Mouse (Mus musculus): ENCODE data around the gene Astn1. TPM values are rescaled to one million over a fixed set of nuclear protein-coding genes. Genes with fewer than 3 reads are reported as not detected.

Gene Astn1
- polyA plus RNA-seq, 1 experiment from 2014 or later = 38.2 TPM

DNA sequence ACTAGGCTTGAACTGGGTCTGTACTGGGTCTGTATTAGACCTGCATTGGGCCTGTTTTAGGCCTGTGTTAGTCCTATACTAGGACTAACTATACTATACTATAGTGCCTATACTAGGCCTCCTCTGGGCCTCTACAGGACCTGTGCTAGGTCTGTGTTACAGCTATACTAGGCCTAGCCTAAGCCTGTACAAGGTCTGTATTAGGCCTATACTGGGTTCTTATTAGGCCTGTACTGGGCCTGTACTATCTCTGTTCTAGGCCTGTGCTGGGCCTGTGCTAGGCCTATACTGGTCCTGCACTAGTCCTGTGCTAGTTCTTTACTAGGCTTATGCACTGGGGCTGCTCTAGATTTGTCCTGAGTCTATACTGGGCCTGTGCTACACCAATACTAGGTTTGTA, 90.6 kb downstream of the Astn1 start:
- Histone ChIP-seq H3K9ac (ENCODE audit: low read depth, low read length) (no peak overlapping the region), H3K27ac (ENCODE audit: low read depth, low read length) (no peak overlapping the region), H3K27me3 (replicated peaks; ENCODE audit: control insufficient read depth, insufficient read depth, low read length) (no peaks in the 10 kb centered on the region), H3K36me3 (ENCODE audit: control insufficient read depth, insufficient read depth, low read length) (no peaks in the 10 kb centered on the region), H3K9me3 (ENCODE audit: control insufficient read depth, low read length) (no peaks in the 10 kb centered on the region), H3K4me2 (ENCODE audit: low read length) (no peak overlapping the region), H3K4me3 (ENCODE audit: low read length) (no peak overlapping the region), H3K4me1 (ENCODE audit: control insufficient read depth, insufficient read depth, low read depth, low read length) (no peaks in the 10 kb centered on the region)
- ATAC-seq = peak; percentile 48; the same call in 1 of the 2 replicates

- no peaks in the 10 kb centered on the region for H3K36me3 ChIP-seq (ENCODE audit: control insufficient read depth, insufficient read depth, low read length)
- no peaks in the 10 kb centered on the region for H3K4me1 ChIP-seq (ENCODE audit: control insufficient read depth, insufficient read depth, low read depth, low read length)
- H3K4me2 ChIP-seq (ENCODE audit: low read length) = no peak overlapping the region
- no peak overlapping the region for H3K4me3 ChIP-seq (ENCODE audit: low read length)
- no peaks in the 10 kb centered on the region for H3K27me3 ChIP-seq (replicated peaks; ENCODE audit: control insufficient read depth, insufficient read depth, low read length)
- H3K9me3 ChIP-seq (ENCODE audit: control insufficient read depth, low read length) = no peaks in the 10 kb centered on the region
- no peak overlapping the region for H3K27ac ChIP-seq (ENCODE audit: low read depth, low read length)
- WGBS = 83% methylated on average over 5 of the region's 5 CpGs
- no peak for ATAC-seq
- H3K9ac ChIP-seq (ENCODE audit: low read depth, low read length) = no peak overlapping the region
Measured at GRCm38 (mm10) chr1:158453587-158453986, 91.5 kb downstream of the Astn1 start.

GRCm38 (mm10) chr1:158463975-158464374, 101.9 kb downstream of the Astn1 start:
- H3K9ac ChIP-seq (ENCODE audit: low read depth, low read length) = no peak overlapping the region
- H3K4me2 ChIP-seq (ENCODE audit: low read length) = no peak overlapping the region
- no peaks in the 10 kb centered on the region for H3K9me3 ChIP-seq (ENCODE audit: control insufficient read depth, low read length)
- H3K4me1 ChIP-seq (ENCODE audit: control insufficient read depth, insufficient read depth, low read depth, low read length) = 0 out of 2 replicates have a peak, but pooled peaks cover 3% of the 10 kb centered on the region
- peak; percentile 76; the same call in 1 of the 2 replicates for ATAC-seq
- H3K4me3 ChIP-seq (ENCODE audit: low read length) = no peak overlapping the region
- H3K36me3 ChIP-seq (ENCODE audit: control insufficient read depth, insufficient read depth, low read length) = no peaks in the 10 kb centered on the region
- H3K27ac ChIP-seq (ENCODE audit: low read depth, low read length) = no peak overlapping the region
- no peaks in the 10 kb centered on the region for H3K27me3 ChIP-seq (replicated peaks; ENCODE audit: control insufficient read depth, insufficient read depth, low read length)
- WGBS = 66% methylated on average over 6 of the region's 6 CpGs

DNA sequence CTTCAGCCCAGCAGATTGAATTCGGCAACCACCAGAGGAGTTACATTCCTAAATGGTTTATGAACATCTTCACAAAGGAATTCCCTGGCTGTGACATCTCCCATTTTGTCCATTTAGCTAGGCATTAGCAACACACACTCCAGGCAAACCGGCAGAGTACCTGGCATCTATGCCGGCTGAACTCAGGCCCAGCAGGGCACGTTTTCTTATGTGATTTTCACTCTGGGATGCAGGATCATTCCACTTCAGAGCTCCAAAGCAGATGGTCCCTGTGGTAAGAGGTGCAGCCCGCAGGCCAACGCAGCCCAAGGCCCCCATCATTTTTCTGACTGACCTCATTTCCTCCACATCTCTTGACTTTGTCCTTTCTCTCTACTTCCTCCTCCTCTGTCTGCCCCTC, 103.2 kb downstream of the Astn1 start:
- 50% methylated on average over 6 of the region's 6 CpGs for WGBS
- Histone ChIP-seq H3K27ac (ENCODE audit: low read depth, low read length) (no peak overlapping the region; the same call in 1 of the 2 replicates), H3K36me3 (ENCODE audit: control insufficient read depth, insufficient read depth, low read length) (no peaks in the 10 kb centered on the region), H3K9ac (ENCODE audit: low read depth, low read length) (no peak overlapping the region), H3K4me2 (ENCODE audit: low read length) (no peak overlapping the region), H3K9me3 (ENCODE audit: control insufficient read depth, low read length) (no peaks in the 10 kb centered on the region), H3K27me3 (replicated peaks; ENCODE audit: control insufficient read depth, insufficient read depth, low read length) (no peaks in the 10 kb centered on the region), H3K4me1 (ENCODE audit: control insufficient read depth, insufficient read depth, low read depth, low read length) (0 out of 2 replicates have a peak, but pooled peaks cover 3% of the 10 kb centered on the region), H3K4me3 (ENCODE audit: low read length) (no peak overlapping the region)
- 0 out of 2 replicates have a peak, but pooled peaks have one; percentile 22 for ATAC-seq

GRCm38 (mm10) chr1:158477841-158478240, 115.8 kb downstream of the Astn1 start:
- H3K9me3 ChIP-seq (ENCODE audit: control insufficient read depth, low read length) = no peaks in the 10 kb centered on the region
- H3K9ac ChIP-seq (ENCODE audit: low read depth, low read length) = no peak overlapping the region
- no peaks in the 10 kb centered on the region; the same call in 1 of the 2 replicates for H3K36me3 ChIP-seq (ENCODE audit: control insufficient read depth, insufficient read depth, low read length)
- no peak overlapping the region for H3K4me2 ChIP-seq (ENCODE audit: low read length)
- no peak overlapping the region for H3K27ac ChIP-seq (ENCODE audit: low read depth, low read length)
- ATAC-seq = no peak
- no peaks in the 10 kb centered on the region for H3K27me3 ChIP-seq (replicated peaks; ENCODE audit: control insufficient read depth, insufficient read depth, low read length)
- no peaks in the 10 kb centered on the region; the same call in 1 of the 2 replicates for H3K4me1 ChIP-seq (ENCODE audit: control insufficient read depth, insufficient read depth, low read depth, low read length)
- 100% methylated on average over 1 of the region's 1 CpGs for WGBS
- no peak overlapping the region for H3K4me3 ChIP-seq (ENCODE audit: low read length)

- H3K9me3 ChIP-seq (ENCODE audit: control insufficient read depth, low read length) = no peaks in the 10 kb centered on the region
- no peaks in the 10 kb centered on the region for H3K27me3 ChIP-seq (replicated peaks; ENCODE audit: control insufficient read depth, insufficient read depth, low read length)
- no peak overlapping the region for H3K4me3 ChIP-seq (ENCODE audit: low read length)
- H3K4me2 ChIP-seq (ENCODE audit: low read length) = no peak overlapping the region
- H3K36me3 ChIP-seq (ENCODE audit: control insufficient read depth, insufficient read depth, low read length) = no peaks in the 10 kb centered on the region
- H3K9ac ChIP-seq (ENCODE audit: low read depth, low read length) = no peak overlapping the region
- no peaks in the 10 kb centered on the region; the same call in 1 of the 2 replicates for H3K4me1 ChIP-seq (ENCODE audit: control insufficient read depth, insufficient read depth, low read depth, low read length)
- 72% methylated on average over 6 of the region's 6 CpGs for WGBS
- peak; percentile 61; the same call in 1 of the 2 replicates for ATAC-seq
- H3K27ac ChIP-seq (ENCODE audit: low read depth, low read length) = no peak overlapping the region
Measured at GRCm38 (mm10) chr1:158480285-158480684, 118.2 kb downstream of the Astn1 start.

DNA sequence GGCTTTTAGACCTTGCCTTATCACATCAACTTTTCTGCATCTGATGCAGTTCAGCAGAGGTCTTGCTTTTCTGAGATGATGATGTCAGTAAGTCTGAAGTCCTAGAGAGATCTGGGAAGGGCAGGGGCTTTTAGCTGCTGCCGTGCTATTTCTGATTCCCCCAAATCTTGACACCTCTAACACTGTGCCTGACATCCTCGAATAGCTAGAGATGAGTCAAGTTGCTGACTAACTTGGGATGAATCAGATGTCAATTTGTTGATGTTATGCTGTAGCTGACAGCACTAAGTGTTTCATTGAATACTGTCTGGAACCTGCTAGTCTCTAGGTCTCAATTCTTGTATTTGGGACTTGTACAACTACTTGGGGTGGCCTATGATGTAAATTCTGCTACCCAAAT, 121.7 kb downstream of the Astn1 start:
- Histone ChIP-seq H3K36me3 (ENCODE audit: control insufficient read depth, insufficient read depth, low read length) (no peaks in the 10 kb centered on the region), H3K4me3 (ENCODE audit: low read length) (no peak overlapping the region), H3K4me1 (ENCODE audit: control insufficient read depth, insufficient read depth, low read depth, low read length) (no peaks in the 10 kb centered on the region; the same call in 1 of the 2 replicates), H3K9me3 (ENCODE audit: control insufficient read depth, low read length) (no peaks in the 10 kb centered on the region), H3K27ac (ENCODE audit: low read depth, low read length) (no peak overlapping the region), H3K4me2 (ENCODE audit: low read length) (no peak overlapping the region), H3K27me3 (replicated peaks; ENCODE audit: control insufficient read depth, insufficient read depth, low read length) (no peaks in the 10 kb centered on the region), H3K9ac (ENCODE audit: low read depth, low read length) (no peak overlapping the region)
- no peak for ATAC-seq
- 91% methylated on average over 2 of the region's 2 CpGs for WGBS

DNA sequence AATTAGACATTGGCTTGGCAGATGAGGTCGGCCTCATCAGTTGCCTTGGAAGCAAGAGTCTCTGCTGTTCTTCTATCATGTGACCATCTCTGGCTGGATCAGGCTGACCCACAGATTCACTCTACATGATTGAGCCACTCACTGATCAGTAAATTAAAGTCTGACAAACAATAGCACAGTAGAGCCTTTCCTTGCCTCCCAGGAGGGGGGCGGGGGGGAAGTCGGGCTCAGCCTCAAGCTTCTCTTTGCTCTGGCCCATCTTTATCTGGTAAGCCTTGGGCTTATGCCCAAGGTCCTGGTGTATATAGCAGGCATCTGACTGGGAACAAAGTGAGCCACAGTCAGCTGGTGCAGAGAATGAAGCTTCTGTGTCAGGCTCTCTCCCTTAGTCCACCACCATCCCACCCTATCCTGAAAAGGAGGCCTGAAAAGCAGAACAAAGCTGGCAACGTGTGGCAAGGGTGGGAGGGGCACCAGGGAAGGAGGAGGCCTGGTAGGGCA, 127.5 kb downstream of the Astn1 start:
- Histone ChIP-seq H3K9me3 (ENCODE audit: control insufficient read depth, low read length) (no peaks in the 10 kb centered on the region), H3K4me1 (ENCODE audit: control insufficient read depth, insufficient read depth, low read depth, low read length) (peaks cover 11% of the 10 kb centered on the region), H3K36me3 (ENCODE audit: control insufficient read depth, insufficient read depth, low read length) (no peaks in the 10 kb centered on the region), H3K4me3 (ENCODE audit: low read length) (no peak overlapping the region), H3K4me2 (ENCODE audit: low read length) (no peak overlapping the region), H3K27ac (ENCODE audit: low read depth, low read length) (peak overlapping the region; percentile 74), H3K9ac (ENCODE audit: low read depth, low read length) (no peak overlapping the region; the same call in 1 of the 2 replicates), H3K27me3 (replicated peaks; ENCODE audit: control insufficient read depth, insufficient read depth, low read length) (no peaks in the 10 kb centered on the region)
- ATAC-seq = peak; percentile 88
- WGBS = 15% methylated on average over 4 of the region's 4 CpGs

- Histone ChIP-seq H3K4me2 (ENCODE audit: low read length) (no peak overlapping the region), H3K4me1 (ENCODE audit: control insufficient read depth, insufficient read depth, low read depth, low read length) (peaks cover 11% of the 10 kb centered on the region), H3K27me3 (replicated peaks; ENCODE audit: control insufficient read depth, insufficient read depth, low read length) (no peaks in the 10 kb centered on the region), H3K9me3 (ENCODE audit: control insufficient read depth, low read length) (no peaks in the 10 kb centered on the region), H3K27ac (ENCODE audit: low read depth, low read length) (peak overlapping the region; percentile 59; the same call in 1 of the 2 replicates), H3K9ac (ENCODE audit: low read depth, low read length) (no peak overlapping the region; the same call in 1 of the 2 replicates), H3K4me3 (ENCODE audit: low read length) (no peak overlapping the region), H3K36me3 (ENCODE audit: control insufficient read depth, insufficient read depth, low read length) (no peaks in the 10 kb centered on the region)
- WGBS = 25% methylated on average over 1 of the region's 1 CpGs
- 0 out of 2 replicates have a peak, but pooled peaks have one; percentile 21 for ATAC-seq
Measured at GRCm38 (mm10) chr1:158490175-158490574, 128.1 kb downstream of the Astn1 start.

Measured in hindbrain, embryonic 16.5 days (tissue).